Mouse (Mus musculus) frontal cortex, postnatal 25 days (tissue): ENCODE measurements at regions not wholly inside any gene's neighbourhood (a gene's known extent, or its start where the extent isn't known, plus 50 kb on each side); places are given as distances from the start of the nearest gene placed in this dataset.
"Not testable (repeated sequence)": the region's sequence is repeated elsewhere in the genome, so short reads cannot be mapped to it uniquely, and the experiment has no call there.

ENCODE experiments used
- DNase-seq, 2 experiments: peaks; one replicate each; pipeline ENCODE4 v3.0.0; 2022; ENCODE audit warnings: low spot score in 2 of 2

DNA sequence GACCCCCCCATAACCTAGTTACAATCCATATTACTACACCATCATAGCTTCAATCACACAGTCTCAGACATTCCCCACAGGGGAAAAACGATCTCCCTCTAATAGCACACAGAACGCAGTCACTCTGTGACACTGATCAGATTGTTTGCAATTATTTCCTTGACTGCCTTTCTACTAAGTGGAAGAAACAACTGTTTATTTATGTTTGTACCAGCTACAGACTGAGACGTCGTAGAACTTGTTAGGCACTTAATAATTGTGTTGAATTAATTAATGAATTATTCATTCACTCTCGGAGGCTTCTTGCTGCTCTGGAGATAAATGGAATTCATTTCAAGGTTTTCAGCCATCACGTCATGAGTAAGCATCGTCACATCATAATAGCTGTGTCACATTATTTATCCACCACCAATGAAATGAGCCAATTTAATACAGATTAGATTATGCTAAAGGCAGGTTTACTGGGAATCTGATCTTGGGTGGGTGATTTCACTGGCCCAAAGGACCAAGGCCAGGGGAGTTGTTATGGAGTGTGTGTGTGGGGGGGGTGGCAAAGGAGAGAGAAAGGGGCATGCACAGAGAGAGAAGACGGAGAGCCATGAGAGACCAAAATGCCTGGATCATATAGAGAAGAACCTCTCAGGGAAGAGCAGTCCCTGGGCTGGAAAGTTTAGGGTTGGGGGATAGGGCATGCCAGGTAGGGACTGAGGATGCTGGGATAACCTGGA lies 355.7 kb upstream of the Zwint start:
- DNase-seq, result no peak

DNA sequence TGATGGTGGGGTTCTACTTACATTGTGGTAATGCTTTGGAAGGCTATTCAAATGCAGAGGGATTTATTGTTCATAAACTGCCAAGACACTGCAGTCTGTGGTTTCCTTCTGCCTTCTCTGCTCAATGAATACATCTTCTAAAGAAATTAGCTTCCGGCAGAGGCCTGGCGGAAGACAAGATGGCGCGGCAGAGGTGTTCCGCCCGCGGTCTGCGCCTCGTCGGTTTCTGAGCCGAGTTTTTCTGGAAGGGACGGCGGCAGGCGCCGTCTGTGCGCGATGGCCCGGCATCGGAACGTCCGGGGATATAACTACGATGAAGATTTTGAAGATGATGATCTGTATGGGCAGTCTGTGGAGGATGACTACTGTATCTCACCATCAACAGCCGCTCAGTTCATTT lies 345.6 kb upstream of the Zwint start:
- DNase-seq, result not testable (repeated sequence)

DNA sequence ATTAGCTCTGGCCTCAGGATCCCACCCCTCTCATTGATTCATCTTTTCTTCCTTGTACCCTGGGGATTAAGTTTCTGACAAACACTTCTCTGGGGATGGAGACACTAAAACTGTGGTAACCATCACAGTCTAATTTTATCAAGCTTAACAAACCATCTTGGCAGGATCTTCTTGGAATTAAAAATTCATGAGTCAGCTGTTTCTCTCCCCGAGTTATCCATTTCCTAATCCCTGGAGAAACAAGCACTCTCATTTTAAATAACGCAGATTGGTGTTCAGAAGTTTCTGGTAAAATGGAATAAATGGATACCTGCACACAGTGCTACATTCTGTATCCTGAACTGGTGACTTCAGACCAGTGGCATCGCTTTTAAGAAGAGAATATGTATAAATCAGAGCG lies 336.3 kb upstream of the Zwint start:
- no peak for DNase-seq

DNA sequence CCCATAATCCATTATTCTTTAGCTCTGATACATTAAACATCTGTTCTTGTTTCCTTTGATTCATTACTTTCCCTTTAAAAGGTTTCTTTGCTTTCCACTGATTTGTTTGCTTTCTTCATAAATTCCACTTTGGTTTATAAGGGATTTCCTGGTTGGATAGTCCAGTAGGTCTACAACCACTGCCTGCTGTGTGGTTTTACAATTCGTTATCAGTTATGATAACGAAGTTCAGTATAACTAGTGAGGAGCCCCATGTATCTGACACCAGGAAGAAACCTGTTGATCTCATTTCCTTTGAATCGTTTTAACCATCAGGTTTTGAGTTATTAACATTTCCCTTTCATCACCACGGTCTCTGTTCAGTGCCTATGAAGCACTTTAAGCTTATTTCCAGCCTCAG lies 334.3 kb upstream of the Zwint start:
- DNase-seq, result no peak

DNA sequence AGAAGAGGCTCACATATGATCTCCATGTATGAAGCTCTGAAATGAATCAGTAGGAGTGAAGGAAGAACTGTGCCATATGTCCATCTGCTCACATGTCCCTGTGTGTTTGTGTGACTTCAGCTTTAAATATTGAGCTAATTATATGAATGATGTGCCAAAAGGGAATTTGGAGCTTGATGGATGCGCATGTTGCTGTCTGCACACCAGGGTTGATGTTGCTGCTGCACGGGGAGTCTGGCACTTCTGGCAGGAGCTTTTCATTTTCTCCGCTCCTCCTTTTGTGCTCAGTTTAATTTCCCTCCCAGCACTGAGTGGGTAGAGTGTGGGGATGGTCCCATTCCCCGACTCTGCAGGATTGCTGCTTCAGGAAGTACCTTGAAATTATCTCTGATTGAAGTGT lies 328.0 kb upstream of the Zwint start:
- no peak for DNase-seq

GRCm38 (mm10) chr10:72347253-72347652 lies 307.4 kb upstream of the Zwint start:
- DNase-seq, result no peak

DNA sequence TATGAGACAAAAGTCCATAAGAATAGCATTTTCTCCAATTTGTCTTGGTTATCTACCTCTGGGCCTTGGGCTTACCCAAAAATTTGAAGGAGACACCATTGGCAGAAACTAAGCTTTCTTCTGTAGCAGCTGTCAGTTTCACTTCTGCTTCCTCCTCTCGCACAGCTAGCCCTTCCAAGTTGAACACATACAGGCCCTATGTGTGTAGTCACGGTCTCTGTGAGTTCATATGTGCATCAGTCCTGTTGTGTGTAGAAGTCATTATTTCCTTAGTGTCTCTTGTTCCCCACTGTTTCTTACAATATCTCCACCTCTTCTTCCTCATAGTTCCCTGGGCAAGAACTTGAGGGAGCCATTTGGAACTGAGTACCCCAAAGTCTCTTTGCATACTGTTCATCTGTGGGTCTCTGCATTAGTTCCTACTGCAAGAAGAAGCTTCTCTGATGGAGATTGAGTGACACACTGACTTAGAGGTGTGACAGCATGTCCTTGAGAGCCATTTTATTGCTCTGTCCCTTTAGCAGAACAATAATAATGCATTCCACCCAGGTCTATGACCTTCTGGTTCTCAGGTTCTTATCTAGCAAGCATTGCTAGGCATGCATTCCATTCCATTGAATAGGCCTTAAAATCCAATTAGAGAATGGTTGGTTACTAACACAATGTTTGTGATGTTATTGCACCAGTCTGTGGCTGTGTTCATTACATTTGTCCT lies 306.5 kb upstream of the Zwint start:
- DNase-seq, result no peak

GRCm38 (mm10) chr10:72352810-72353209 lies 301.8 kb upstream of the Zwint start:
- no peak for DNase-seq

- no peak for DNase-seq
Observed at GRCm38 (mm10) chr10:72353515-72353914, 301.1 kb upstream of the Zwint start.

DNA sequence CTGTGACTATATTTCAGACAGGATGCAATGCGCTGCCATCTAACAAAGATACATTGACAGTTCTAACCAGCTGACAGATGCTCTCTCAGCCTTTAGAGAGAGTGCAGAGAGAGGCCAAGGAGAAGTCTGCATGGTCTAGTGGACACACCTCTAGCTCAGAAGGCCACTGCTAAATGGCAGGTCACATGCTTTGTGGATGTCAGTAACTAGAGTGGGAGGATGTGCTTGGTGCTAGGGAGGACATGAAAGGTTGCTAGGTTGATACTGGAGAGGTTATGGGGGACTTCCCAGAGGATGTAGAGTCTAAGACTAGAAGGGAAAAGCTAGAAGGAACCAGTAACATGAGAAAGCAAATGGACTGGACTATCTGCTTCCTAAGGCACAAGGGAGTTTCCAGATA lies 271.3 kb upstream of the Zwint start:
- DNase-seq, result no peak

DNA sequence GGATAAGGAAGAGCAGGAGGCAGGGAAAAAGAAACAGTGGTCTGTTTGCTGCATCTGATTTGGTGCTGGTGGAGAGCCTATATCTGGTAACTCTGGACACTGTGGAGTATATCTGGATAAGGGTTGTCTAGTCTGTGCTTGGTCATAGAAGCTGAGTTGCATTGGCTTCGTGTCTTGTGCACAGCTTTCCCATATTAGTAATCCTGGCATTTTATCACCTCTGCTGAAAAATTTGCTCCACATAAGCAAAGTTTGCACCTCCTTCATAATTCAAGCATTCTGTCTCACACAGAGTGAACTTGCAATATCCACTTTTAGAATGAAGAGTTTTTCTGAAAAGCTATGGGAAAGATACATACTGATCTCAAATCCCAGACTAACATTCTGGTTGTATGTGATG lies 269.8 kb upstream of the Zwint start:
- no peak for DNase-seq

DNA sequence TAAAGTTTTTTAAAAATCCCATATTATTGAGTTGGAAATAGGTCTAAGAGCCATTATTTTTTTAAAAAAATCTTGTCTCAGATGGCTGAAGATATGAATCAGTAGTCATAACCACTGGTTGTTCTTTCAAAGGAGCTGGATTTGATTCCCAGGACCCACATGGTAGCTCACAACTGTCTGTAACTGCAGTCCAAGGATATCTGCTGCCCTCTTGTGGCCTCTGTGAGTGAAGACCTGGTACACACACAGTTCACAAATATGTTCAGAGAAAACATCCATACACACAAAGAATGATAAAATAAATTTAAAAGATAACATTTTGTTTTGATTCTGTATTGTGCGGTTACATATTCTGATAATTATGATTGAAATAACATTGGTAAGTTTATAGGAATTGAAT lies 263.2 kb upstream of the Zwint start:
- DNase-seq, result no peak

- no peak for DNase-seq
Observed at GRCm38 (mm10) chr10:72393279-72394041, 261.2 kb upstream of the Zwint start.

- DNase-seq, result no peak
Observed at GRCm38 (mm10) chr10:72394367-72394766, 260.3 kb upstream of the Zwint start.

- DNase-seq, result no peak
Observed at GRCm38 (mm10) chr10:72403290-72403689, 251.4 kb upstream of the Zwint start.

- DNase-seq, result no peak
Observed at GRCm38 (mm10) chr10:72410305-72410704, 244.3 kb upstream of the Zwint start.

DNA sequence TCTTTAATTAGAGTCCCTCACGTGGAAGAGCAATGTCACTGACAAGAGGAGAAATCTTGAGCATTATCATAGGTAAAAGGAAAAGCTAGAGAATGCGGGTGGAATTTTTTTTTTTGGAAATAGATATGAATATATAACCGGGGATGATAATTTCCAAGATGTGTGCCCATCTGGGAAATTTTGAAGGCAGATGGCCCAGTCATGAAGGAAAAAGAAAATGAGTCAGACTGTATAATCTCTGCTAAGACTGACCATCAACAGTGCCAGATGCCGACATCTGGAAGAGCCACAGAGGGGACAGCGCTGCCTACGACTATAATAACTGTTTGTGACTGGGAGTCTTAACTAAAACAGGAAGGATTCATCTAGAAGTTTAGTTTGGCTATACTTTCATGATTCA lies 243.0 kb upstream of the Zwint start:
- DNase-seq, result no peak

- no peak for DNase-seq
Observed at GRCm38 (mm10) chr10:72454629-72455028, 200.0 kb upstream of the Zwint start.

- DNase-seq, result peak in 1 of 2 experiments; percentile 20
Observed at GRCm38 (mm10) chr10:72484315-72484714, 170.3 kb upstream of the Zwint start.

DNA sequence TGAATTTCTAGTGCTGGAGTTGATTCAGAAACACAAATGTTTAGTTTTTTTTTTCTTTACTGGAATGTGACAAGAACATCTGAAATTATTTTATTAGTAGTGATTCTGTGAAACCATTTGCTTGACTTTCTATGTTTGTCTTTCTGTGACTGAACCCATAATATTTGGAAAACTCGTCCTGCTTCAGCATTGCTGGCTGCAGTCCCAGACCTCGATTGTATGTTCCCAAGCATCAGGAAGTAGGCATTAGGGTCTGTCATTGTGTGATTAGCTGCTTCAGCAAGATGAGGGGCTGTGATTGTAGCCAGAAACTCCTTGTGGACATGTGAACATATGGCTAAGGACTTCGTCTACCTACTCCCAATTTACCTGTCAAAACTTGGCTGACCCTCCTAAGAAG lies 122.2 kb upstream of the Zwint start:
- DNase-seq, result no peak

- no peak for DNase-seq
Observed at GRCm38 (mm10) chr10:72533427-72533826, 121.2 kb upstream of the Zwint start.

DNA sequence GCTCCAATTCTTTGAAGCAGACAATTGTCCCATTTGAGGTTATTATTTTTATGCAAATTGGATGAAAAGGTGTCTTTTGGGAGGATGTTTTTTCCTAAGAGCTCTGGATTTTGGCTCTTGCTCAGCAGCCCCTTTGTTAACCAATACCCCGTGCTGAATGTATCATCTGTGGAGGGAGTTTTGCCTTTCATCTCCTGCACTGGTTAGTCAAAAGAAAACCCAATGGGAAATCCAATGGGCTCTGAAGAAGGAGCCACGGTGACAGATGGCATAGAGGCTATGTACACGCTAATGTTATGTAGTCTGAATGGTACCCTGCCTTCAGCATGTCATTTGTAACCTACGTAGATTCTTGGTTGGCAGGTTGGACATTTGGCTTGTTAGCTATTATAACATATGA lies 120.8 kb upstream of the Zwint start:
- DNase-seq, result no peak

GRCm38 (mm10) chr10:72549564-72549963 lies 105.1 kb upstream of the Zwint start:
- DNase-seq, result no peak
